In the genomic region with DNA sequence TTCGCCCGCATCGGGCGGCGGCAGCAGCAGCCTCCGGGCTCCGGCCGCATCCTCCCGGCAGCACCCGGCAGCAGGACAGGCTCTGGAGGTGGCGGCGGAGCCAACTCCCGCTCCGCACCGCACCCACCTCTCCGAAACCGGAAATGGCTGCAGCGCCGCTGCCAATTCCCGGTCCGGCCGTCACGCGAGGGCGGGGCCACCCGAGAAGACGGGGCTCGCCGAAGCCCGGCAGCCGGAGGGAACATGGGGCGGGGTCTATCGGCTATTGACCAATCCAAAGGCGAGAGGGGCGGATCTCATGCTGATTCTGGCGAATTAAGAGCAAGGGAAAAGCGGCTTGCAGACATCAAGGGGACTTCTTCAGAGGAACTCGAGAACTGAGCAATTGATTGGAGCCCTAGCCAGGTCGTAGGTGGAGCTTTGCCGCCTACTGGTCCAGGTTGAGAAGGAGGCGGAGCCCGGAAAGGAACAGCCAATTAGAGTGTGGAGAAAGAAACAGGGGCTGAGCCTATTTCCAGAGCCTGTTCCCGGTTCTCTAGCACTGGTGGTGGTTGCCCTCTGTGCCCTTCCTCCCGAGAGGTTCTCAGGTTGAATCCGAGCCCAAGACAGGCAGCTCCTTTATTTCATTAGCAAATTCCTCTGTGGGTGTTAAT, we compare ENCODE assay signal across 7 mouse cellular contexts. TPM values are rescaled to one million over a fixed set of nuclear protein-coding genes. Genes with fewer than 3 reads are reported as not detected.
DNase-seq lines count a peak whose midpoint lies in the region; ATAC-seq lines count a peak whose summit lies in the region.

A gene (minus strand): TSS at position 234 of the 653 bp plus-strand sequence.

- peak within 1 kb of the TSS; percentile 91 for H3K4me2 ChIP-seq in embryonic facial prominence, embryonic 11.5 days (ENCODE audit: low read depth, low read length)
- H3K4me2 ChIP-seq in midbrain, embryonic 13.5 days (replicated peaks), result peak within 1 kb of the TSS; percentile 99

- no peaks in the 10 kb centered on the region for H3K4me1 ChIP-seq in embryonic facial prominence, embryonic 11.5 days (ENCODE audit: control insufficient read depth, insufficient read depth, low read length)
- peaks cover 10% of the 10 kb centered on the region for H3K4me1 ChIP-seq in limb, embryonic 10.5 days
- H3K4me1 ChIP-seq in midbrain, embryonic 13.5 days (replicated peaks), result peaks cover 16% of the 10 kb centered on the region

- H3K27me3 ChIP-seq in embryonic facial prominence, embryonic 11.5 days (ENCODE audit: control insufficient read depth, insufficient read depth, low read length), result no peaks in the 10 kb centered on the region
- H3K27me3 ChIP-seq in limb, embryonic 10.5 days (ENCODE audit: low read depth, poor library complexity, severe bottlenecking), result no peaks in the 10 kb centered on the region
- peaks cover 5% of the 10 kb centered on the region; the same call in 1 of the 2 replicates for H3K27me3 ChIP-seq in midbrain, embryonic 13.5 days

- H3K9ac ChIP-seq in embryonic facial prominence, embryonic 11.5 days (replicated peaks; ENCODE audit: low read length), result peak within 1 kb of the TSS; percentile 86
- H3K9ac ChIP-seq in midbrain, embryonic 13.5 days (replicated peaks), result peak within 1 kb of the TSS; percentile 95

- no peaks in the 10 kb centered on the region for H3K36me3 ChIP-seq in embryonic facial prominence, embryonic 11.5 days (replicated peaks; ENCODE audit: control insufficient read depth, insufficient read depth, low read depth, low read length)
- no peaks in the 10 kb centered on the region for H3K36me3 ChIP-seq in limb, embryonic 10.5 days
- no peaks in the 10 kb centered on the region for H3K36me3 ChIP-seq in midbrain, embryonic 13.5 days

- under 1% methylated on average over 45 of the region's 45 CpGs for WGBS in embryonic facial prominence, embryonic 11.5 days
- under 1% methylated on average over 45 of the region's 45 CpGs for WGBS in limb, embryonic 10.5 days
- under 1% methylated on average over 45 of the region's 45 CpGs for WGBS in midbrain, embryonic 13.5 days

- H3K27ac ChIP-seq in embryonic facial prominence, embryonic 11.5 days (replicated peaks; ENCODE audit: low read depth, low read length), result peak within 1 kb of the TSS; percentile 43; the same call in 1 of the 2 replicates
- H3K27ac ChIP-seq in limb, embryonic 10.5 days, result peak within 1 kb of the TSS; percentile 89
- peak within 1 kb of the TSS; percentile 83 for H3K27ac ChIP-seq in midbrain, embryonic 13.5 days

- peak within 1 kb of the TSS; percentile 92 for H3K4me3 ChIP-seq in embryonic facial prominence, embryonic 11.5 days (ENCODE audit: low read depth, low read length)
- peak within 1 kb of the TSS; percentile 88 for H3K4me3 ChIP-seq in limb, embryonic 10.5 days
- H3K4me3 ChIP-seq in midbrain, embryonic 13.5 days (replicated peaks), result peak within 1 kb of the TSS; percentile 99

- peak; percentile 99 for ATAC-seq in embryonic facial prominence, embryonic 11.5 days (replicated peaks; ENCODE audit: insufficient number of reproducible peaks, low FRiP score, low TSS enrichment, low read depth)
- peak; percentile 78 for ATAC-seq in granulocyte monocyte progenitor cell, adult 5-6 weeks (replicated peaks; ENCODE audit: poor library complexity, severe bottlenecking)
- peak; percentile 99 for ATAC-seq in midbrain, embryonic 13.5 days

- no peaks in the 10 kb centered on the region for H3K9me3 ChIP-seq in embryonic facial prominence, embryonic 11.5 days (replicated peaks; ENCODE audit: control insufficient read depth, low read length)
- H3K9me3 ChIP-seq in limb, embryonic 10.5 days (replicated peaks), result no peaks in the 10 kb centered on the region
- no peaks in the 10 kb centered on the region for H3K9me3 ChIP-seq in midbrain, embryonic 13.5 days

- DNase-seq in adrenal gland, postnatal 14 days, result peak; percentile 100
- DNase-seq in embryonic facial prominence, embryonic 11.5 days (ENCODE audit: low spot score), result peak; percentile 100
- peak; percentile 100 for DNase-seq in kidney, adult 11 months
- DNase-seq in limb, embryonic 10.5 days (ENCODE audit: low spot score), result peak; percentile 98
- peak; percentile 99 for DNase-seq in spleen, adult 12 weeks (ENCODE audit: low spot score)

RNA-seq across cellular contexts. Expression of the gene that starts here (rescaled TPM):
- 174 and 200 TPM in 2 replicates for total RNA-seq in adrenal gland, postnatal 14 days (2021)
- polyA plus RNA-seq in embryonic facial prominence, embryonic 11.5 days (2014; fragmentation: Nextera tagmentation; extraction: Ambion mirVana), result 65.0 and 66.1 TPM in 2 replicates
- 124 and 145 TPM in 2 replicates for total RNA-seq in granulocyte monocyte progenitor cell, adult 5-6 weeks (2014; fragmentation: Nextera tagmentation)
- 153 and 160 TPM in 2 replicates for total RNA-seq in granulocyte monocyte progenitor cell, adult 5-6 weeks (2017)
- polyA plus RNA-seq in limb, embryonic 10.5 days (2016; fragmentation: Nextera tagmentation; extraction: Ambion mirVana), result 48.2 and 57.4 TPM in 2 replicates
- polyA plus RNA-seq in midbrain, embryonic 13.5 days (2015; fragmentation: Nextera tagmentation; extraction: Ambion mirVana), result 55.5 and 59.9 TPM in 2 replicates

Comparison
In these comparisons a context has a peak if more than half of its experiments do, and no peak if none do; other contexts are left out.
1. Peak in every context shown above with its lines: DNase-seq, ATAC-seq, H3K4me3 ChIP-seq and H3K27ac ChIP-seq.